Mouse (Mus musculus) hindbrain, postnatal 0 days (tissue): ENCODE results near the gene Lrrfip2. TPM values are rescaled to one million over a fixed set of nuclear protein-coding genes. Genes with fewer than 3 reads are reported as not detected.

Experiments
- ATAC-seq: fragments of 200-750 bp; cut with Nextera tagmentation; 2 replicates; pipeline ENCODE4 v1.8.0; 2017; ENCODE audit warnings: mild to moderate bottlenecking, moderate TSS enrichment, moderate library complexity
- DNase-seq: peaks from one replicate; pipeline ENCODE4 v3.0.0-alpha.2; 2015; ENCODE audit warnings: low spot score
- H3K27ac ChIP-seq: fragments of 300-500 bp; sonication (generic); 2 replicates; pipeline ENCODE4 v1.5.1; 2014; ENCODE audit warnings: mild to moderate bottlenecking
- H3K27me3 ChIP-seq: fragments of 300-500 bp; sonication (generic); 2 replicates; pipeline ENCODE4 v1.6.1; 2014; ENCODE audit warnings: low read length, mixed read lengths; ENCODE audit not compliant: insufficient read depth
- H3K36me3 ChIP-seq: fragments of 300-500 bp; sonication (generic); 2 replicates; pipeline ENCODE4 v1.6.1; 2014; ENCODE audit warnings: low read length, mixed read lengths; ENCODE audit not compliant: insufficient read depth
- H3K4me1 ChIP-seq: fragments of 300-500 bp; sonication (generic); 2 replicates; pipeline ENCODE4 v1.6.1; 2014; ENCODE audit warnings: antibody characterized with exemption, low read length, mixed read lengths; ENCODE audit not compliant: insufficient read depth
- H3K4me2 ChIP-seq: fragments of 300-500 bp; sonication (generic); 2 replicates; pipeline ENCODE4 v1.6.1; 2014; ENCODE audit warnings: low read depth, mild to moderate bottlenecking, low read length, moderate library complexity, mixed read lengths
- H3K4me3 ChIP-seq: fragments of 300-500 bp; sonication (generic); 2 replicates; pipeline ENCODE4 v1.5.1; 2014; ENCODE audit warnings: low read length
- H3K9ac ChIP-seq: fragments of 300-500 bp; sonication (generic); replicated peaks from 2 replicates; pipeline ENCODE4 v1.6.1; 2014; ENCODE audit warnings: mild to moderate bottlenecking, low read length, moderate library complexity, mixed read lengths
- H3K9me3 ChIP-seq: fragments of 300-500 bp; sonication (generic); 2 replicates; pipeline ENCODE4 v1.6.1; 2016; ENCODE audit warnings: low read length, mixed read lengths
- CTCF ChIP-seq: IDR thresholded peaks from 2 replicates; pipeline ENCODE4 v1.5.1; 2016; ENCODE audit warnings: antibody characterized with exemption, control low read depth, low read depth
- WGBS: fragments of 180-500 bp; shearing (Covaris S2); extraction: QIAGEN DNeasy Blood & Tissue Kit; methylation state at CpG from one replicate; pipeline ENCODE4 v1.1.7; 2014; 5-methylcytosine and 5-hydroxymethylcytosine counted together
- polyA plus RNA-seq: library from polyadenylated mRNA; unstranded; fragments of >200 nt; fragmentation: Nextera tagmentation; extraction: Ambion mirVana; gene quantifications from 2 replicates; pipeline ENCODE4 v1.2.1, GENCODE M21; 2015
- total RNA-seq: library from RNA; depleted of rRNA; stranded (reverse); fragments of >200 nt; gene quantifications from 2 replicates; pipeline ENCODE4 v1.2.3, GENCODE M21; 2014

Lrrfip2 gene
- total and polyA plus RNA-seq, 2 experiments from 2014 or later, result 20.8 to 38.8 TPM

- Histone ChIP-seq H3K9me3 (no peaks in the 10 kb centered on the region), H3K4me2 (no peak overlapping the region), H3K9ac (no peak overlapping the region), H3K4me1 (no peaks in the 10 kb centered on the region), H3K27me3 (no peaks in the 10 kb centered on the region), H3K36me3 (no peaks in the 10 kb centered on the region), H3K27ac (no peak overlapping the region), H3K4me3 (no peak overlapping the region)
- ATAC-seq (no peak), DNase-seq (no peak)
- TF ChIP-seq CTCF, result no peak
- WGBS, result 81% methylated on average over 4 of the region's 4 CpGs
These were observed 9.3 kb downstream of the Lrrfip2 start for GRCm38 (mm10) chr9:111126735-111127134.

DNA sequence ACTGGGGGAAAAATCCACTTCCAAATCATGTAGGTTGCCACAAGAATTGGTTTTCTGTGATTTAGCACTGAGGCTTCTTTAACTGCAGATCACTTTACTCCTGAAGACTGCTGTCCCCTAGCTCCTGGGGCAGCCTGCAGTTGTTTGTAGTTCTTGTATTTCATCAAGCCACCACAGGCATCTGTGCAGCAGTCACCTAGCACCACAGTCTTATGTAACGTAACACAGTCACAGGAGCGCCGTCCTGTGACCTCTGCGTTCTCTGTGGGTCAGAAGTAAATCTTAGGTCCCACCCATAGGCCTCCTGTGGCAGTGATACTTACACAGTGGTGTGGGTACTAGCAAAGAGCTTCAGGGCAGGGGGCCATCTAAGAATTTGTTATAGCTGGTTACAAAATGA is 10.4 kb downstream of the Lrrfip2 start:
- Histone ChIP-seq H3K27me3 (no peaks in the 10 kb centered on the region), H3K9me3 (no peaks in the 10 kb centered on the region), H3K4me2 (no peak overlapping the region), H3K9ac (no peak overlapping the region), H3K27ac (no peak overlapping the region), H3K4me1 (no peaks in the 10 kb centered on the region), H3K36me3 (no peaks in the 10 kb centered on the region), H3K4me3 (no peak overlapping the region)
- no peak for DNase-seq
- 82% methylated on average over 4 of the region's 4 CpGs for WGBS
- no peak for ATAC-seq
- no peak for TF ChIP-seq CTCF

- Histone ChIP-seq H3K27ac (no peak overlapping the region), H3K4me3 (no peak overlapping the region), H3K9ac (no peak overlapping the region), H3K4me2 (no peak overlapping the region), H3K27me3 (no peaks in the 10 kb centered on the region), H3K36me3 (no peaks in the 10 kb centered on the region), H3K9me3 (no peaks in the 10 kb centered on the region), H3K4me1 (no peaks in the 10 kb centered on the region)
- ATAC-seq, result no peak
- no peak for TF ChIP-seq CTCF
- no peak for DNase-seq
- 85% methylated on average over 2 of the region's 2 CpGs for WGBS
These were observed 12.7 kb downstream of the Lrrfip2 start for GRCm38 (mm10) chr9:111130126-111130525.

DNA sequence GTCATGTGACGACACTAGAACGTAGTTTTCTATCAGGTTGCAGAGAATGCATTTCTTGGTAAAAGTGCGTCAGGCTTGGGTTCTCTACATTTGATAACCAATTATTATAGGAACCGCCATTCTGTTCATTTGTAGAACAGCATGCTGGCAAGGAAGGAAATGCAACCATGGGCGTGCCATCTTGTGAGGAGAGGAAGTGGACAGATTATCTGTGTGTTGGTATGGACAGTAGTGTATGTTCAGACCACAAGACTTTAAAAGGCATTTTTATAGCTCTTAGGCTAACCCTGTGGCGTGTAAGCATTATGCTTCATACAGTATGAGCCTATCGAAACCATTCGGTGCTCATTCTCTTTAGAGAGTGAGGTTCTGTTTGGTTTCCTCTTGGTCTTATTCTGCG is 20.8 kb downstream of the Lrrfip2 start:
- Histone ChIP-seq H3K27ac (no peak overlapping the region), H3K27me3 (no peaks in the 10 kb centered on the region), H3K9ac (no peak overlapping the region), H3K36me3 (no peaks in the 10 kb centered on the region), H3K4me1 (no peaks in the 10 kb centered on the region), H3K9me3 (no peaks in the 10 kb centered on the region), H3K4me2 (no peak overlapping the region), H3K4me3 (no peak overlapping the region)
- DNase-seq, result no peak
- TF ChIP-seq CTCF, result no peak
- no peak for ATAC-seq
- WGBS, result 96% methylated on average over 9 of the region's 9 CpGs

- TF ChIP-seq CTCF, result no peak
- no peak overlapping the region for H3K27ac ChIP-seq
- H3K9me3 ChIP-seq, result no peaks in the 10 kb centered on the region
- H3K4me2 ChIP-seq, result no peak overlapping the region
- H3K4me3 ChIP-seq, result no peak overlapping the region
- H3K4me1 ChIP-seq, result 0 out of 2 replicates have a peak, but pooled peaks cover 4% of the 10 kb centered on the region
- H3K27me3 ChIP-seq, result no peaks in the 10 kb centered on the region
- no peak overlapping the region for H3K9ac ChIP-seq
- 86% methylated on average over 6 of the region's 6 CpGs for WGBS
- DNase-seq, result no peak
- no peak for ATAC-seq
- H3K36me3 ChIP-seq, result no peaks in the 10 kb centered on the region
These were observed 25.3 kb downstream of the Lrrfip2 start for GRCm38 (mm10) chr9:111142721-111143120.

DNA sequence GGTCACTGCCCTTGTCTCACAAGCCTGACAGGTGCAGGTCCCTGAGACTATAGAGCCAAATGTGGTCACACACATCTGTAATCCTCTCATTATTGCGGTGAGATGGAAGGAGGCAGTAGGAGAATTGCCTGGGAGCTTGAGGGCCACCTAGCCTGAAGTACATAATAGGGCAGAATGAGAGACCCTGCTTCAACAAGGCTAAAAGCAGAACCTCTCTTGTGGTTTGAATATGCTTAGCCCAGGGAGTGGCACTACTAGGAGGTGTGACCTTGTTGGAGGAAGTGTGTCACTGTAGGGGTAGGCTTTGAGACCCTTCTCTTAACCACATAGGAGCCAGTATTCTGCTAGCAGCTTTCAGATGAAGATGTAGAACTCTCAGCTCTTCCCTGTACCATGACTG is 26.0 kb downstream of the Lrrfip2 start:
- ATAC-seq (no peak), DNase-seq (no peak)
- no peaks in the 10 kb centered on the region for H3K9me3 ChIP-seq
- H3K27ac ChIP-seq, result no peak overlapping the region
- H3K4me2 ChIP-seq, result no peak overlapping the region
- H3K36me3 ChIP-seq, result no peaks in the 10 kb centered on the region
- H3K27me3 ChIP-seq, result no peaks in the 10 kb centered on the region
- H3K9ac ChIP-seq, result no peak overlapping the region
- 0 out of 2 replicates have a peak, but pooled peaks cover 4% of the 10 kb centered on the region for H3K4me1 ChIP-seq
- no peak for TF ChIP-seq CTCF
- WGBS, result 100% methylated on average over 1 of the region's 1 CpGs
- no peak overlapping the region for H3K4me3 ChIP-seq

- no peak for ATAC-seq
- Histone ChIP-seq H3K4me2 (no peak overlapping the region), H3K9ac (no peak overlapping the region), H3K4me3 (no peak overlapping the region), H3K4me1 (0 out of 2 replicates have a peak, but pooled peaks cover 4% of the 10 kb centered on the region), H3K27me3 (no peaks in the 10 kb centered on the region), H3K36me3 (no peaks in the 10 kb centered on the region), H3K9me3 (no peaks in the 10 kb centered on the region), H3K27ac (no peak overlapping the region)
- no peak for TF ChIP-seq CTCF
- 92% methylated on average over 1 of the region's 1 CpGs for WGBS
- DNase-seq, result no peak
These were observed 27.3 kb downstream of the Lrrfip2 start for GRCm38 (mm10) chr9:111144711-111145110.
